Mouse (Mus musculus): ENCODE measurements around the gene 1700001C19Rik. TPM values are rescaled to one million over a fixed set of nuclear protein-coding genes. Genes with fewer than 3 reads are reported as not detected.
"Not testable (repeated sequence)": the region's sequence is repeated elsewhere in the genome, so short reads cannot be mapped to it uniquely, and the experiment has no call there.

1700001C19Rik gene
- total RNA-seq, 2 experiments from 2014 or later = not detected

- intact Hi-C loops (cut with DNase I) = no loop called here
- DNase-seq (ENCODE audit: low spot score) = no peak
These were observed 3.2 kb upstream of the 1700001C19Rik start for GRCm38 (mm10) chr17:47440359-47440890.

GRCm38 (mm10) chr17:47439396-47440028, 2.3 kb upstream of the 1700001C19Rik start:
- intact Hi-C loops (cut with DNase I) = no loop called here
- DNase-seq (ENCODE audit: low spot score) = no peak

- DNase-seq (ENCODE audit: low spot score) = no peak
- intact Hi-C loops (cut with DNase I) = no loop called here
These were observed 1.4 kb upstream of the 1700001C19Rik start for GRCm38 (mm10) chr17:47438611-47439010.

- intact Hi-C loops (cut with DNase I) = no loop called here
- no peak for DNase-seq (ENCODE audit: low spot score)
These were observed 845 bp downstream of the 1700001C19Rik start, which contains the start of gene AI661453 for GRCm38 (mm10) chr17:47436156-47436906. TSS of gene AI661453 (plus strand) at chr17:47436615.

- DNase-seq (ENCODE audit: low spot score) = no peak
- intact Hi-C loops (cut with DNase I) = no loop called here
These were observed 6.4 kb downstream of the 1700001C19Rik start for GRCm38 (mm10) chr17:47430815-47431214.

GRCm38 (mm10) chr17:47428831-47429304, 8.3 kb downstream of the 1700001C19Rik start:
- peak; percentile 10 for DNase-seq (ENCODE audit: low spot score)
- intact Hi-C loops (cut with DNase I) = no loop called here

GRCm38 (mm10) chr17:47427316-47427715, 9.9 kb downstream of the 1700001C19Rik start:
- DNase-seq (ENCODE audit: low spot score) = no peak
- intact Hi-C loops (cut with DNase I) = no loop called here

GRCm38 (mm10) chr17:47424186-47424585, 13.0 kb downstream of the 1700001C19Rik start:
- intact Hi-C loops (cut with DNase I) = no loop called here
- DNase-seq (ENCODE audit: low spot score) = no peak

GRCm38 (mm10) chr17:47422616-47423015, 14.6 kb downstream of the 1700001C19Rik start:
- DNase-seq (ENCODE audit: low spot score); intact Hi-C loops (cut with DNase I): not testable (repeated sequence)

- no peak for DNase-seq (ENCODE audit: low spot score)
- intact Hi-C loops (cut with DNase I) = no loop called here
These were observed 15.6 kb downstream of the 1700001C19Rik start for GRCm38 (mm10) chr17:47421566-47421965.

GRCm38 (mm10) chr17:47420195-47420594, 17.0 kb downstream of the 1700001C19Rik start:
- intact Hi-C loops (cut with DNase I) = no loop called here

GRCm38 (mm10) chr17:47409897-47410861, 27.0 kb downstream of the 1700001C19Rik start:
- not testable (repeated sequence) for DNase-seq (ENCODE audit: low spot score)
- intact Hi-C loops (cut with DNase I) = loop anchor here (5.0 to 10.0 kb wide), 3 partner anchors 57 to 275 kb away; partner anchors contain the start of genes Frs3 and Tomm6

More at GRCm38 (mm10) chr17:47420195-47420594, 17.0 kb downstream of the 1700001C19Rik start:
- DNase-seq (ENCODE audit: low spot score) = no peak

GRCm38 (mm10) chr17:47408558-47408898, 28.6 kb downstream of the 1700001C19Rik start:
- intact Hi-C loops (cut with DNase I) = loop anchor here (5.0 to 10.0 kb wide), 3 partner anchors 59 to 276 kb away; partner anchors contain the start of genes Frs3 and Tomm6
- no peak for DNase-seq (ENCODE audit: low spot score)

- DNase-seq (ENCODE audit: low spot score) = no peak
- intact Hi-C loops (cut with DNase I) = loop anchor here (5.0 to 10.0 kb wide), 3 partner anchors 59 to 277 kb away; partner anchors contain the start of genes Frs3 and Tomm6
These were observed 29.2 kb downstream of the 1700001C19Rik start for GRCm38 (mm10) chr17:47407717-47408557.

- DNase-seq (ENCODE audit: low spot score) = no peak
- intact Hi-C loops (cut with DNase I) = loop anchor here (10.0 kb wide), 1 partner anchor 284 kb away; the partner anchor contains the start of genes Frs3 and Tomm6
These were observed 36.7 kb downstream of the 1700001C19Rik start, which contains the start of gene Guca1a for GRCm38 (mm10) chr17:47400451-47400850. TSS of gene Guca1a (minus strand) at chr17:47400584.

GRCm38 (mm10) chr17:47399091-47399490, 38.1 kb downstream of the 1700001C19Rik start:
- intact Hi-C loops (cut with DNase I) = no loop called here
- DNase-seq (ENCODE audit: low spot score) = no peak

- intact Hi-C loops (cut with DNase I) = no loop called here
- DNase-seq (ENCODE audit: low spot score) = peak; percentile 16
These were observed 41.7 kb downstream of the 1700001C19Rik start for GRCm38 (mm10) chr17:47395376-47395913.

- DNase-seq (ENCODE audit: low spot score) = no peak
- intact Hi-C loops (cut with DNase I) = no loop called here
These were observed 42.8 kb downstream of the 1700001C19Rik start for GRCm38 (mm10) chr17:47394223-47394869.
